Mouse (Mus musculus) gastrocnemius, adult 18-20 months (tissue): ENCODE measurements around the gene Iqcf3. TPM values are rescaled to one million over a fixed set of nuclear protein-coding genes. Genes with fewer than 3 reads are reported as not detected.
A peak's percentile ranks its signal among the peaks of the same experiment; 100 is the strongest.
"Not testable (repeated sequence)": the region's sequence is repeated elsewhere in the genome, so short reads cannot be mapped to it uniquely, and the experiment has no call there.

Source experiments
- DNase-seq: peaks from one replicate; pipeline ENCODE4 v3.0.0; 2021; ENCODE audit warnings: low spot score
- long read RNA-seq, 2 experiments: library from polyadenylated mRNA; stranded (forward); transcript quantifications; one replicate each; pipeline ENCODE4 v2.0.0; 2021
- total RNA-seq, 2 experiments: library from RNA; stranded (reverse); gene quantifications; 2 replicates each; pipeline ENCODE4 v1.2.3; 2021

The Iqcf3 gene
- total RNA-seq = not detected
- long read RNA-seq, experiment 1 = 0 reads
- long read RNA-seq, experiment 2 = 0 reads

DNA sequence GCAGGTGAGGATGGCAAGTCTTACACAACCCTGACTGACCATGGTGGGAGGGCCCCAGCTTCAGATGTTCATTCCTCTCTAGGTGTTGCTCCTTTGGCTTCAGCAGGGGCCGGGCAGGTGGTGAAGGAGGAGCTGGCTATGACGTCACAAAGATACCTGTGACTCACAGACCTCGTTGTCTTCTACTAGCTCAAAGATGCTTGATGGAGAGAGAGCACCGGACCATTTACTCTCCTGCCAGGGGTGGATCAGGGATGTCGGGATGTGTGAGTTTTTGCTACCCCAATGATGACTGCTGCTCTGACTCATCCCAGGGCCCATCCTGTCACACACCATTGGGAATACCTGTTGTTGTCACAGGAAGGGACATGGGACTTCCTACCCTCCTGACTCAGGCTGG lies at the start of gene Iqcf3:
Iqcf3 (minus strand) TSS at position 101 of the 400 bp plus-strand sequence.
- DNase-seq = no peak

DNA sequence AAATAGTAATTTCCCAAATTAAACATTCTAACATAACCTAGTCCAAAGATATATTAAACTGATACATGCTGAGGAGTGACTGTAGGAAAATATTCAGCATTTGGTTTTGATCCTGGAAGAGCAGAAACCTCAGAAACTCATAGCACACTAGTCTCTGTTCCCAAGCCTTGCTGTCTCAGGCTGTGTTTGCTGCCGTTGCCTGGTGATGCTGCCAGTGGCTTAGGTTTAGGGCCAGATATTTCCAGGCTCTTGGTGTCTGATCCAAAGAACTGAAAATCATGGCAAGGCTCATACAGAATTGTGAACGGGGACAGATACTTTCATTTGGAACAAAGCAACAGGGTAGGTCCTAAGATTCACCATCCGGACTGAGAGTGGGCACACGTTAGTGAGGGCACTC lies 49.3 kb upstream of the Iqcf3 start:
- DNase-seq = no peak

DNA sequence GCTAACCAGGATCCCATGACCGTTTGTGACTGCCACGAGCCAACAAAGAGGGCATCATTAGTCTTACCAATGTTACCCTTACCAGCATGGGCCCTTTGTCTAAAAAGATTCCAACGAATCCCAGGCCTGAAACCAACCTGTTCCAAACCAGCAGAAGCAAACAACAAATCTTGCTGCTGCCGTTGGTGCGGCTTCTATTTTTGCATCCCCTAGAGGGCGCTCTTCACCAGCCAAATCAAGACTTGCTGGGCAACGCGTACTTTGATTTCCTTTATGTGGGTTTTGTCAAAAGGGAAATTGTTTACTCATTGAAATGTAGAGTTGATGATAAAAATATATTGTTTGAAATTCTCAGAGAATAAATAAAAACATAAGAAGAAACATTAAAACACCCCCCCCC lies 39.1 kb upstream of the Iqcf3 start:
- peak; percentile 4 for DNase-seq

DNA sequence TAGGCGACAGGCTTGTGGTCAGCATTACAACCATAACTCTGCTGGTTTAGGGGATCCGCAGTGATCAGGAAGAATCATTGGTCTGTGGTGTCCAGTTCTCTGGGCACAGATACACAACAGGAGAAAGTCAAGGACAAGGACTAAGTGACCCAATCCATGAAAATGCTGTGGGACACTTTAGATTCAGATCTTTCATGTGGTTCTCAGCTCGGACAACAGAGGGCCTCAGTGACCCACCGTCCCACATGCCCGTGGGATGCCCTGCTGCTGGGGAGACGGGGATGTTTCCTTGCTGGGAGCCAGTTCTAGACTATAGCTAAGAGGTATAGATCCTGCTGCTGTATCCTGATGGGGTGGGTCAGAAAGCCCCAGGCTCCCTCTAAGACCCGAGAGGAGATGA lies 37.0 kb upstream of the Iqcf3 start:
- no peak for DNase-seq

DNA sequence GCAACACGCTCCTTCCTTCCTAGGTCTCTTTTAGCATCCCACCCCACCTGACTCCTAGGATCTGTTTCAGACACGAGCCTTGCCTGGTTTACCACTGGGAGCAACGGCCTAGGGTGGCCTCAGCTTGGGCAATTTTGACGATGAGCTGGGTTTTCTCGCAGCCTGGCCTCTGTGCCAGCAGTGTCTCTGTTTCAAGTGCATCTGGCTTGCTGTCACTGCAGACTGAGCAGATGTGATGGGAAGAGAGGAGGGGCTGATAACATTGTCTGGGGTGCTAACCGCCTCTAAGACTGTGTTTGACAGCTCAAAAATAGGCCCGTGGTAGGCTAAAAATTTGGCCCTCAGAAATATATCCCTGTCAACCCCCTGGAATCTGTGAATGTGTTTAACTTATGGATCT lies 34.4 kb upstream of the Iqcf3 start:
- no peak for DNase-seq

DNA sequence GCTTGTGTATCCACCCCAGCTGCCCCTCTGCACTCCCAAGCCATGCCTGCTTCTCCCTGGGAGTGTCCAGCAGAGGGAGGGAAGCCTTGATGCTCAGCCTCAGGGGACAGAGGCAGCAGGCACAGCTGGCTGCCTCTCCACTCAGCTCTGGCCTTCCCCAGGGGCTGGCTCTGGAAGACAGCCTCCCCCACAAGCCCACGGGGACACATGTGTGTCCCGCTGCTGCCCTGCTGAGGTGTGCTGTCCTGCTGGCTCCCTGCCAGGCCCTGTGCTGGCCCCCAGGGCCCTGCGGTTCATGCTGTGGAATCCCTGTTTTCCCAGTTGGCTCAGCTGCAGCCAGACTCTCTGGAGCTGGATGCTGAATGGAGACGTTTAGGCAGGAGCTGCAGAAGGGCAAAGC lies 34.0 kb upstream of the Iqcf3 start:
- not testable (repeated sequence) for DNase-seq

DNA sequence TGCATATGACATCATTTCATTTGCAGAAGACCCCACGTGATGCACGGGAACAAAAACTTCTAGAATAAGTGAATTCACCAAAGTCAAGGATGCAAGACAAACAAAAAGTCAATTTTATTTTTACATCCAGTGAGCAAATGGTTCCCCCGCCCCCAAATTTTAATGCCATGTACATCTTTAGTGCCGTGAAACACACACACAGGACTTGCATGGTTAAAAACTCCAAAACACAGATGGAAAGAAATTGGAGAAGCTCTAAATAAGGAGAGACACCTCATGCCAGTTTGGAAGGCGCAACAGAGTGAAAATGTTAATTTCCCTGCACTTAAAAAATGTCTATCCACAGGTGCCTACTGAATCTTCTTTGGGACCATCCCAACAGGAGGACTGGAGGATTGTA lies 30.7 kb upstream of the Iqcf3 start:
- DNase-seq = no peak

DNA sequence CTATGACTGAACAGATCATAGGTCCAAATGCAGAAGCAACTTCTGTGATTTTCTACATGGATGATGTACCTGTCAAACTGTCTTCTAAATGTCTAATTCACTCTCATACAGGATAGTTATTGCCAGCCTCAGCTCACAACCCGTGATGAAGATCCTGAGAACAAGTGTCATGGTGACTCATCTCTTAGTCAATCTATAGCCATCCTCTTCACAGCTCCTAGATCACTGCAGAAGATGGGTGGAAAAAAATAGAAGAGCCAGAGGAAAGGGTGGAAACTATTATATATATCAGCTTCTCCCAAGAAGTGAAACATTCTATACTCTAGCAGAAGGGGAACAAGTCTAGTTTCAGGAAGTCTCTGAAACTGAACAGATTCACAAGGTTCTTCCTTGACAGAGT lies 21.1 kb upstream of the Iqcf3 start:
- DNase-seq = no peak

DNA sequence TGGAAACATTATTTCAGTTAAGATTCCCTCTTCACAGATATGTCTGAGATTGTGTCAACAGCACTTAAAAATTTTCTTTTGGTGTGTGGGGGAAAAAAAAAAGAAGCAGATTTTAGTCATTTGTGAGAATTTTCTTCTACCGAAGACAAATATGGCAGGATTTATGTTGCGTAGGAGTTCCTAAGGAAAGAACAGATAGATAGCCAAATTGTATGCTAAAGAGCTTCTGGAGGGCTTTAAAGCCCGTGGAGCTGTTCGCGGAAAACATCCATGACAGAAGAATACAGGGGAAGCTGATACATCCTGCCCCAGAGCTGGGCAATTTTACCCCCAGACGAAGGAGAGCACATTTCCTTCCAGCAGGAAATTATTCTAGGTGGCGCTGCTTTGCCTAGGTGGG lies 18.6 kb upstream of the Iqcf3 start:
- no peak for DNase-seq

DNA sequence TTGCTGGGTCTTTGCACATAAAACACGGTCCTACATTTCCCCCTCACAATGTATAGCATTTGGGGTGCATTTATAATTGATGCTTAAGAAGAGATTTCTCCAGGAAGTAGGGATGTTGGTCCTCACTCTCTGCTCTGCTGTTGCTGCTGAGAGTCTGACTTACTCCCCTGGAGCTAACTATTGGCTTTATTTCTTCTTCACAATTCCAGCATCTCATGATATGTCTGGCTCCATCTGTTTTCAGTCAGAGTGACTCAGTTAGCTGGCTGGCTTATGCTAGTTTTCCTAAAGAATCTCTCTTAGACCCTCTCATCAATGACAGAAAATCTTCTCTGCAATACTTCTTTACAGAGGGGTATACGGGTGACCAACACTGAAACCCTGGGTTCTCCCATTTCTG lies 14.7 kb upstream of the Iqcf3 start:
- no peak for DNase-seq

DNA sequence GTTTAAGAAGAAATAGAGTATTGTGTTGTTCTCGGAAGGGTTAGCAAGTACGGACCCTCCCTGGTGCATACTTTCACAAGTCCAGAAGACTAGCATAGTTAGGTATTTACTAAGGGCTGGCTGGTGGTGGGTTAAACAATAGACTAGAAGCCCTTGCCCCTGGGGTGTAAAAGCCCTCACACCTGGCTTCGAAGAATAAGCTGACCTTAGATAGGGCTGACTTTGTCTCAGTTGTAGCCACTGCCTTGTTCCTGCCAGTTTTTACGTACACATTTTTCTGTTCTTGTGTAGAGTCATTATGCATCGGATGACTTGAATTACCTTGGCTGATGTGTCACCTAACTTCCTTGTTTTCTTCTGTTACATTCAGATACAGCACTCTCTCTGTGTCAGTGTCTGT lies 11.9 kb upstream of the Iqcf3 start:
- no peak for DNase-seq

DNA sequence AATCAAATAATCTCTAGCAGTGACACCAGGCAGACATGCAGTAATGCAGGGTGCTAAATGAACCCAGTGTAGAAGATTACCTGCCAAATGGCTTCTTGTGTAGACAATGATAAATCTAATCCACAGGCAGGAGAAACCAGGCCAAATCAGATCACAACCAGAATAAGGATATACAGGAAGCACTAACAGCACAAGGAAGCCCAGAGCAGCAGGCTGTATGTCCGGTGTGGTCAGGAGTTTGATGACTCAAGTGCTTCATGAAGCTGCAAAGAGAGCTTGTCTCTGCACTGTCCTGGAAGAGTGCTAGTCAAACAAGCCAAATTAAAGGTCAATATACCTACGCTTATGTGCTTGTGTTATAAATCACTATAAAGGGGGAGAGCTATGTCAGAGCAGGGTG lies 10.8 kb upstream of the Iqcf3 start:
- DNase-seq = no peak

DNA sequence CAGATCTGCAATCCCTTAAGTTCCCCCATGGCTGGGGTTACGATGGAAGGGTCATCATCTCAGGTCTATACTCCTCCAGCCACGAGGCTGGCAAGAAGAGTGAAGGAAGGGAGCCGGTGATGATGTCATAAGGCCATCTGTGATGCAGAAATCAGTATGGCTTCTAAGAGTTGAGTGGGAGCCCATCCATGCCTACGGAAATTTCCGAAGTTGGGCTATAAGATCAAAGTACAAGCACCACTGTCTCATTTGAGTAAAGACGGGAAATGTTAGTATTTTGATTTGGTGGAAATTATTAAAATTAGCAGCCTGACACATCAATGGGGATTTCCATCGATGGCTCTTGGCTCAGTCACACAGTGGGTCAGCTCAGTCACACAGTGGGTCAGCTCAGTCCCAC lies 9.5 kb upstream of the Iqcf3 start, which contains the start of gene Iqcf4:
Iqcf4 (minus strand) TSS at position 101 of the 400 bp plus-strand sequence.
- DNase-seq = no peak

DNA sequence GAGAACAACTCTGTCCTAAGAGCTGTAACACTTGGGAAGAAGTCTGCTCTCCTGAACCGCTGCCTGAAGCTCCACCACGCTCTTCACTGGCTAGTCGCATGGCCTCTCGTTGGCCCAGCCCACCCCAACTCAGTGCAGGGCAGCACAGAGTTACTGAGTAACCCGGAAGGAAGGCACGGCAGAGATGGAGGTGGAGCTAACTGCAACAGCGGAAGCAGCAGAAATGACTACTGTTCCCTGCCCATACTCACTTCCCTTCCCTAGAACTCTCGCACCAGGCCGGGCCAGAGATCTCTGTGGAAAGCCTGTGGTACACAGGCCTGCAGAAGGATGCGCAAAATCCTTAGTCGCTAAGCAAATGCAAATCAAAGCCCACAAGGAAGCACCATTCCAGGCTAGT lies 5.0 kb upstream of the Iqcf3 start:
- DNase-seq = no peak

DNA sequence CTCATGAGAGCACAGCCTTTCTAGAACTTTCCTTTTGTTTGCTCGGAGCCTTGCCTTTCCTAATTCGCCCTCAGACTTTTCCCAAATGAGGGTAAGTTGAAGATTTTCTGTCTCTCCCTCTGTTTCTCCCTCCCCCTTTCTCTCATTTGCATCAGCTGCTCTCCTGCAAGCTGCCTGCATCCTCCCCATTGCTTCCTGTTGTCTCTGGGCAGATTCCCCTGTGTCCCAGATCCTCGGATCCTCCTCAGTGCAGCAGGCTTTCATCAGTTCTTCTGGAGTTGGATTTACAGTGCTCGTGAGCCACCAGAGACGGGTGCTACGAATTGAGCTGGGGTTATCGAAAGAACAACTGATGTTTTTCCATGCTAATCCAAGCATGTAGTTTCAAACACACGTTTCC lies 2.6 kb upstream of the Iqcf3 start:
- DNase-seq = no peak

DNA sequence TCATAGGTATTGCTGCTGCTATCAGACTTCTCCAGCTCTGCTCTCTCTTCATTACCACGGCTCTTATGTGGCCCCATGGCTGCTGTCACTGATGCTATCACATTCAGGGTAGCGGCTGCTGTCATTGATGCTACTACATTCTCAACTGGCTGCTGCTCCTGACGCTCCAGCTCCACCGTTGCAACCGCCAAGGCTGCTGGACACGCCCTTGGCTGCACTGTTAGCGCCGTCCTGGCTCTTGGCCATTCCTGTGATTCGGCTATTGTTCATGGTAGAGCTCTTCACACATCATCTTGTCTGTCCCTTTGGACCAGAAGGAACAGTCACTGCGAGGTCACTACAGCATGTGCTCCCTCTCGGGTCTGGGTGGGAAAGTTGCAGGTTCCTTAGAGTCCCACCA lies 860 bp upstream of the Iqcf3 start:
- no peak for DNase-seq

DNA sequence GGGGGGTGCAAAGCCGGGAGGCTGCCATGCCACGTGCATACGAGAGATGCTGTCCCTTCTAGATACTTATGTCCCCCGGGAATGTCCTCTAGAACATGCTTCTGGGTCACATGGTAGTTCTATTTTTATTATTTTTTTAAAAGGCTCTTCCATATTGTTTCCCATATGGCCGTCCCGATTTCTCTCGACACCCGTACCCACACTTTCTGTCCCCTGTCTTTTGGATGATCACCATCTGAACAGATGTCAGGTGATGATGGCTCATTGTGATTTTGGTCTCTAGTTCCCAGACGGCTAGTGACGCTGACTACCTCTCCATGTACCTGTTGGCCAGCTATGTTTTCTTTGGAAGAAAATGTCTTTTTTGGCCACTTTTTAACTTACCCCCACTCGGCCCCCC lies 26.5 kb downstream of the Iqcf3 start:
- DNase-seq = no peak

DNA sequence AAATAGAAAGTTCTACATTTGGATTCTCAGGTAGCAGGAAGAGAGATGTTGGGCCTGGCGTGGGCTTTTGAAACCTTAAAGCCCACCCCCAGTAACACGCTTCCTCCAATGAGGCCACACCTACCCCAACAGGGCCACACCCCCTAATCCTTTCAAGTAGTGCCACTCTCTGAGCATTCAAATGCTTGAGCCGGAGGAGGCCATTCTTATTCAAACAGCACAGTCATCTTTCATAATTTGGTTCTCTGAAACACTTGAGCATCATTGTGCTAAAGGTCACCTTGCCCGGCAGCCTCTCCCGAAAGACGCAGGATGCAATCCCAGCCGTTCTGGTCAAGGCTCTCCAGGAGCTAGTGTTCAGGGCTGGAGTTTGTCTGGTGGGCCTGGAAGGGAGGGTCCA lies 27.1 kb downstream of the Iqcf3 start:
- no peak for DNase-seq

DNA sequence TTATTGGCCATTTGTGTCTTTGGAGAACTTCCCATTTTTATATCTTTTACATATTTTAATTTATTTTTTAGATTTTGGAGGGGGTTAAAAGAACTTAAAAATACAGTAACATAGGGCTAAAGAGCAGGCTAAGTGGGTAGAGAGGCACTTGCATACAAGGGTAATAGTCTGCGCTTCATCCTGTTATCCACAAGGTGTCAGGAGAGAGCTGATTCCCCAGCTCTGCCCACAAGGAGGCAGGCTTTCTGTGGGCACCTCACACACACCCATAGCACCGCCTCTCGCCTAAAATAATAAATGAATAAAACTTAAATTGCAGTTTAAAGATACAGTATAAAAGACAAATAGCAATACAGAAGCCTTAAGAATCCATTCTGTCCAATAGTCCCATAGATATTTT lies 29.6 kb downstream of the Iqcf3 start:
- no peak for DNase-seq

DNA sequence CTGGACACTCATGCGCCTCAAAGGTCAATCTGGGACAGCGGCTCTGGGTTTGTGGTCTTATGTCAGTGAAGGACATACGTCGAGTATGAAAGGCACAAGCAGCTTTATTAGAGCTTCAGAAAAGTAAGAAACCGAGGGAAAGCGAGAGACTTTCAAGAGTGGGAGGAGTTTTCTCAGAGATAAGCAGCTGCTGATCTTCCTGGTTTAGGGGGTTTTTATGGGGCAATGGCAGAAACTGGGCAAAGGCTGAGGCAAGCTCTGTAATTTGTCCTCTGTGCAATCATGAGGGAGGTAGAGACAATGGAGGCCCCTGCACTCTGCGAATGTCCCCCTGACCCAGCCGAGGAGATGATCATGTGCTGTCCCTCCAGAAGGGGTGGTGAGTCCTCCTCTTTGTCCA lies 41.5 kb downstream of the Iqcf3 start:
- no peak for DNase-seq

DNA sequence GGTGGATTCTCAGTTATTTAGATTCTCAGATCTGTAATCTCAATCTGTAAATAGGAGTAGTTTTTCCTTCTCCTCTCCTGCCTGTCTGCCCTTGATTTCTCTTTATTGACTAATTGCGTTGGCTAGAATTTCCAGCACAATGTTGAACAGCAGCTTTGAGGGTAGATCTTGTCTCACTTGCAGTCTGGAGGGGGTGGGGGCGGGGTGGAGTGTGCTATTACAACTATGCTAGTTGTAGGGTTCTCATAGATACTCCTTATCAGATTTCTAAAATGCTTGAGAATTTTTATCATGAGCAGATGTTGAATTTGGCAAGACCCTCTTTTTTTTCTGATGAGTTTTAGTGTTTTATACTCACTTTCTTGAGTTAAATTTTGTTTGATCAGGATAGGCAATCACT lies 42.0 kb downstream of the Iqcf3 start:
- DNase-seq = no peak

DNA sequence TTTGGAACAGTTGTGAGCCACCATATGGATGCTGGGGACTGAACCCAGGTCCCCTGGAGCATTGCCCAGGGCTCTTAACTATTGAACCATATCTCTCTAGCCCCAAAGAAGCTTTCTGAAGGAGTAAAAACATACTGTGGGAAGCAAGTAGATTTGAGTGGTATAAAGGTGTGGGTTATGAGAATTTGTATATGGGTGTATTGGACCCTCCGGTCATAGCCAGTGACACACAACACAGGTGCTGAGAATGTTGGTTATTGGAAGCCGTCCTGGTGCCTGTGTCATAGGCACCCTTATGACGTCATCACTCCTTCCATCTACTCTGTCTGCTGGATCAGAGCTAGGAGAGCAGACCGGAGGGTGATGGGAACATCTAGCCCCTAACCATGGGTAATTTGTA lies 47.2 kb downstream of the Iqcf3 start, which contains the start of gene Iqcf5:
Iqcf5 (plus strand) TSS at position 301 of the 400 bp plus-strand sequence.
- no peak for DNase-seq

DNA sequence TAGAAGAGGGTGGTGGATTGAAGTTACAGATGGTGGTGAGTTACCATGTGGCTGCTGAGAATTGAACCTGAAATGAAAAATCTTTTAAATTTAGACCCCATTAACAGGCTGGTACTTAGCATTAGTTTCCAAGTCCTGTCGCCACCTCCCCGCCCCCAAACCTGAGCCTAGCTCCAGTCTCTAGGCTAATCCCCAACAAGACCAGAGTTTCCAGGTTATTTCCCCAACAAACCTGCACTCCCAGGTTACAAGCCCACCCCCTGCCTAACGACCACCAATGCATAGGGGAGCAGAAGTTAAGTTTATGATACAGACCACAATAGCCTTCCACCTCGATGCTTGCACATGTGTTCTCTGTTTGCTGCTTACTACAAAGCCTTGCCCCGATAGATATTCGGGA lies 47.9 kb downstream of the Iqcf3 start:
- DNase-seq = no peak

DNA sequence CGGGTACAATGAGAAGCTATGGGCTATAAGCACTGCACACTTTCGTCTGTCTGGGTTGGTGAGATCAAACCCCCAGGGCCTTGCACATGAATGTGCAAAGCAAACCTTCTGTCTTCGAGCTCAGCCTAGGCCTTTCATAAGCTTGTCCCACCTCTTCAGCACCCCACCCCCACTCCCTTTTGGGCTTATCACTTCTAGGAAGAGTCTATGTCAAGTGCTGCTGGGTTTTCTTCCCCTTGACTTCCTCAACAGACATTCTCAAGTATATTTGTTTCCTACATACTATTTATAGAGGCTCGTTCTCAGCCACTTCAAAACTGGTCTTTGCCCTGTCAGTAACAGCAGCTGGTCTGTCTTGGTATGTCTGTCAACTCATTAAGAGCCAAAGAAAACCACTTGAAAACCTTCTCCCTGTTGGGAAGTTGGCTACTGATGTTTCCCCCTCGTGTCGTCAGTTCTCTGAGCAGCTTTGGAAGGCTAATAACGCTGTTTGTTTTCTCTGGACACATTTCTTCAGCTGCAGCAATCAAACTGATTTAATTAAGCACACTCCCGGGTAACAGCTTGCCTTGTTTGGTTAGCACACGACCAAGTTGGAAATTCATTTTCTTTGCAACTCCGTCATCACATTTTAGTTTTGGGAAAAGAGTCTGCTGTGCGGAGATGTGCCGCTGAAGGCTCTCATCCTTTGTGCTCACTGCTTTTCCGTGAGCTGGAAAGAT lies 48.5 kb downstream of the Iqcf3 start:
- DNase-seq = no peak
